Mouse (Mus musculus) midbrain, embryonic 12.5 days (tissue): ENCODE results near the gene Prkcz. TPM values are rescaled to one million over a fixed set of nuclear protein-coding genes. Genes with fewer than 3 reads are reported as not detected.

ENCODE experiments used
- polyA plus RNA-seq: library from polyadenylated mRNA; unstranded; fragments of >200 nt; fragmentation: Nextera tagmentation; extraction: Ambion mirVana; gene quantifications from 2 replicates; pipeline ENCODE4 v1.2.1, GENCODE M21; 2016

Prkcz gene
- polyA plus RNA-seq, 1 experiment from 2014 or later = 30.9 TPM

Other genes with a start within 250 kb of the Prkcz start
- 11.2 and 12.2 TPM in 2 replicates for gene Ski, start 138.8 kb downstream of the Prkcz start, polyA plus RNA-seq
- 102 TPM in 2 replicates for gene Faap20, start 111.6 kb downstream of the Prkcz start, polyA plus RNA-seq
- 0.27 TPM in 1 of 2 replicates, not detected in the other for gene Gabrd, start 36.8 kb upstream of the Prkcz start, polyA plus RNA-seq
- 5.6 and 6.9 TPM in 2 replicates for gene Cfap74, start 47.8 kb upstream of the Prkcz start, polyA plus RNA-seq
- gene Tmem52, start 107.8 kb upstream of the Prkcz start, polyA plus RNA-seq = 0.20 TPM in 1 of 2 replicates, not detected in the other
- gene Gnb1, start 130.0 kb upstream of the Prkcz start, polyA plus RNA-seq = 751 and 797 TPM in 2 replicates
- gene Nadk, start 201.0 kb upstream of the Prkcz start, polyA plus RNA-seq = 92.5 and 96.6 TPM in 2 replicates
- gene Slc35e2, start 240.1 kb upstream of the Prkcz start, polyA plus RNA-seq = 15.4 and 17.1 TPM in 2 replicates